Mouse (Mus musculus) urinary bladder, postnatal 36 days (tissue): Measurements from ENCODE around the gene Ror2.

Source experiments
- DNase-seq, 2 experiments: peaks; one replicate each; pipeline ENCODE4 v3.0.0; 2022; ENCODE audit warnings: low spot score in 2 of 2, mixed read lengths in 1 of 2

The Ror2 gene

GRCm38 (mm10) chr13:53140298-53140697, 145.6 kb downstream of the Ror2 start:
- DNase-seq, result no peak

DNA sequence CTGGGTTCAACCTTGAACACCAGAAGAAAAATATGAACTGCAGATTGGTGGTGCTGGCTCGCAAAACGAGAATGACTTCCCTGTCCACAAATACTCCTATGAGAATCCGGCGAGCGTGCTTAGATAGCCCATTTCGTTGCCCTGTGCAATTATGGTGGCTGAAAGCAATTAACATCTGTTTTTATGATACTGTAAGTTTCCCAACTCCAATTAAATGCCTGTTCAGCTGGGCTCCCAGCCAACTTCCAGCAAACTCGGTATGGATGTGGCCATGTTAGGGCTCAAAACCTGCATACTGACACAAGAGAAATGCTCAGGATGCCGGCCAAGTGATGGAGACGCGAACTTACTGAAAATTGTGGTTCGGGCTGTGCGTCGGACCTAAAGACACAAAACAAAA, 155.4 kb downstream of the Ror2 start:
- DNase-seq, result no peak

DNA sequence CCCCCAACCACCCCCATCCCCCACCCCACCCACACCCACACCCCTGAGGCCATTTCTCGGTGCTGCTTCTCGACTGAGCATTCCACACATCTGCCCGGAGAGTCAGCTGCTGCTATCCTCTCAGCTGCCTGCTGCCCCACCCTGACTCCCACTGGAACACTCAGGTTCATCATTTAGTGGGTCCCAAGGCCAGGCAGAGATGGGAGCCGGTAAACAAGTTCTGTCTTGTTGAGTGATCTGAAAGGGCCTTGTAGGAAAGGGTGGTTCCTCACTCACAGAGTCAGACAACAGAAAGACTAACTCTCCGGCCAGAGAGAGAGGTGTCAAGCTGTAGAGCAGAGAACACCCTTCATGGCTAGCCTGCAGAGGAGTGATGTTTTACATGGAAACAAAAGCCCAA, 155.9 kb downstream of the Ror2 start:
- DNase-seq, result no peak

- no peak for DNase-seq
These were observed 160.3 kb downstream of the Ror2 start for GRCm38 (mm10) chr13:53125627-53126026.

GRCm38 (mm10) chr13:53122085-53122484, 163.8 kb downstream of the Ror2 start:
- no peak for DNase-seq

GRCm38 (mm10) chr13:53120906-53121305, 165.0 kb downstream of the Ror2 start:
- no peak for DNase-seq

DNA sequence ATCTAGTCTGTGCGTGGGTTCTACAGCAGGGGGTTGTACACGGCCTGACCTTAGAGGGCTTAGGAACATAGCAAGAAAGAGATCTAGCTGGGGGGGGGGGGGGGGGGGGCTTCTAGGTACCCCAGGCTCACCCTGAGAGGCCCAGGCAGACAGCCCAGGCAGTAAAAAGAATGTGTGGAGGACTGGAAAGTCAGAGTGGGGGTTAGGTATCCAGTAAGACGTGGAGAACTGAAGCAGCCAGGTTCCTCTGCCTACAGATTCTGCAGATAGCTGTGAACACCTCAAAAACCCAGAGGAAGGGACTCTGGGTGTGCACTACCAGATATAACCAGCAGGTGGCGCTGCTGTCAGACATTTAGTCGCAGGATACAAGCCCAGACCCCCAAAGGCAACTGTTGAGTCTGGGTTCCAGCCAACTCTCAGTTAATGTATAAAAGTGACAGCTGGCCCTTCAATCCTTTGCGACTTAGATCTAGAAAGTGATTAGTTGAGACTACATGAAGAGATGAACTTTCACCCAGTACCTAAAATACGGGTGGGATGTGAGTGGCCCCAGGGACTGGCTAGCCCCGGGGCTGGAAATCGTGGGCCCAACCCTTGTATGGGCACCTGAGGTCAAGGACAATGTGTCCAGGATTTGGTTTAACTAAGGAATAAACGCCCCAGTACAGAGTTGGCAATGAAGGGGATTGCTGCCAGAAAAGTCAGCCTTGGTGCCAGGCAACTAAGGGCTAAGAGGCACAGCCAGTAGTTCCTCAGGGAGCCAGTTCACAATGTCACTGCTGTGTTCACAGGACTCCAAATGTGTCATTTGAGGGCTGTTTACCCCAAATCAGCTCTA, 166.1 kb downstream of the Ror2 start:
- DNase-seq, result peak; percentile 66 to 73

GRCm38 (mm10) chr13:53118398-53118797, 167.5 kb downstream of the Ror2 start:
- peak in 1 of 2 experiments; percentile 22 for DNase-seq

- DNase-seq, result no peak
These were observed 168.0 kb downstream of the Ror2 start for GRCm38 (mm10) chr13:53117921-53118320.

- DNase-seq, result no peak
These were observed 175.7 kb downstream of the Ror2 start for GRCm38 (mm10) chr13:53110249-53110578.

- peak; percentile 85 to 89 for DNase-seq
These were observed 176.2 kb downstream of the Ror2 start for GRCm38 (mm10) chr13:53109560-53110248.

GRCm38 (mm10) chr13:53106676-53107075, 179.2 kb downstream of the Ror2 start:
- no peak for DNase-seq

DNA sequence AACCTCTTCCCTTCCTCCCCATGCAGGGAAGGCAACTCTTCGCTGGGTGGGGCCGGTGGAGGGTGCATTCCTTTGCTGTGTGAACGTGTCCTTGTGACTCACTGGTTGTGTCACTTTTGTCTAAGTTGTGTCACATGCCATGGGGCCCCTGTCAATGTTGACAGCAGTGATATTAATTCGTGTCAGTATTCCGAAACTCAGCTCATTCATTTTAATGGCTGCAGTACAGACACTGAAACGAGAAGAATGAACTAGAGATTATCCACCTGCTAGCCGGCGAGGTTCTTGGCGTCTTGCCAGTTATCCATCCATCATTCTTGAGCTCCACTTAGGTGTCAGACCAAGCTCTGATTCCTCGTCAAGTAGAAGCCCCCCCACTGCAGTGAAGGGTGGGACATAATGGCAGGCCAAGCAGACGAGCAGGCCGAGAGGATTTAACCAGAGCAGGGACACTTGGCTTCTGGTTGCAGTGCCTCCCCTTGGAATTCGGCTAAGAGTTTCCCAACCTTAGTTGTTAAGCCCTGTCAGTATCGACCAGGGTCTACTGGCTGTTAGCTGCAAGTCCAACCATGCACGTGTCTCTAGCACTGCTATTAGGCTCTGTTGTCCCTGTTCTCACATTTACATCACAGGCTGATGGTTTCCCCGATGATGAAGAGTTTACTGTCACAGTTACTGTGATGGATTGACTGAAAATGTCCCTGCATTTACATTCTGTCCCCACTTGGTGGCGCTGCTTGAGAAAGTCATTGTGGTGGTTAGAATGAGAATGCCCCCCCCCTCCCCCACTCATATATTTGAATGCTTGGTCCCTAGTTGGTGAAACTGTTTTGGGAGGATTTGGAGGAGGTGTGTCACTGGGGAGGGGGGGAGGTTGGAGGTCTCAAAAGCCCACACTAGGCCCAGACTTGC, 185.9 kb downstream of the Ror2 start:
- peak in 1 of 2 experiments; percentile 36 for DNase-seq

GRCm38 (mm10) chr13:53096615-53097014, 189.3 kb downstream of the Ror2 start:
- DNase-seq, result peak; percentile 59 to 74

GRCm38 (mm10) chr13:53095222-53095621, 190.7 kb downstream of the Ror2 start:
- DNase-seq, result peak in 1 of 2 experiments; percentile 8

DNA sequence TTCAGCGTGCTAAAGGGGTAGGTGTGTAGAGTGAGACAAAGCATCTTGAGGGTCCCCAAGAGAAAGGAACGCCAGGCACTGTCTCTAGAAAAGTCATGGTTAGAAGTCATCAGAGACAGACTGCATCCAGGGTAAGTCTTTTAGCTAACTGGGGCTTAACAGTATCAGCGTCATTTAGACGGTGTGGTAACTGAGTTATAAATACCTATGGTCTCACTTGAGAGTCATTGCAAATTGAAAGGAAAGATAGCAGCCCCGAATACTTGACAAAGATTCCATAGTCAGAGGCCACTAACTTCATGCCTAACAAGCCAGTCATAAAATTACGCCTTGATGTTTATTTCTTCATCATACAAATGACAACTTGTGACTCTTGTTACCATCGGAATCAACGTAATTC, 191.3 kb downstream of the Ror2 start:
- DNase-seq, result no peak

- DNase-seq, result no peak
These were observed 192.5 kb downstream of the Ror2 start for GRCm38 (mm10) chr13:53093407-53093806.

GRCm38 (mm10) chr13:53086552-53087282, 199.2 kb downstream of the Ror2 start:
- no peak for DNase-seq

- no peak for DNase-seq
These were observed 204.1 kb downstream of the Ror2 start for GRCm38 (mm10) chr13:53081846-53082245.

GRCm38 (mm10) chr13:53077732-53078345, 208.1 kb downstream of the Ror2 start:
- DNase-seq, result no peak

GRCm38 (mm10) chr13:53075006-53075405, 210.9 kb downstream of the Ror2 start:
- no peak for DNase-seq
